Mouse (Mus musculus) ES-E14 (cell line): ENCODE measurements around the gene Pllp.

Experiments used
- HCFC1 ChIP-seq: IDR thresholded peaks from 2 replicates; pipeline ENCODE4 v1.6.1; 2012; ENCODE audit warnings: low read length, inconsistent platforms, borderline replicate concordance; ENCODE audit not compliant: insufficient read depth
- ZC3H11A ChIP-seq: IDR thresholded peaks from 2 replicates; pipeline ENCODE4 v1.6.1; 2012; ENCODE audit warnings: low read depth, mild to moderate bottlenecking, inconsistent platforms, low read length, borderline replicate concordance

DNA sequence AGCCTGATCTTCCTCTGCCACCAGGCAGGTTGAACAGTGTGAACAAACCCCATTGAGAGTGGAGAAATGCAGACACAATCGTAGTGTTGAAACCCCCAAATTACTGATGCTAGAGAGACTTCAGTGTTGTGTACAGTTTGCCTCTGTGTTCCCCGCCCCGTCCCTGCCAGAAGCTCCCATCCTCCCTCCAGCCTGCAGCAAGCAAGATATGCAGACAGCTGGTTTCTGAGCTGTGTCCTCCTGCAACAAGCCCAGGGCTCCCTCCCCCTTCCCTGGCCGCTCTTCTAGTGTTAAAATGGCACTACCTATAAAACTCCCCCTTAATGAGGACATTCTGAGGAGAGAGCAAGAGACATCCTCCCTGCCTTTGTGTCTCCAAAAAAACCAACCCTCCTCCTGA, 33.2 kb upstream of the Pllp start:
- TF ChIP-seq HCFC1 = no peak
- no peak for TF ChIP-seq ZC3H11A
